Mouse (Mus musculus) neural tube, embryonic 15.5 days (tissue): Measurements from ENCODE around the gene Adgrl2. TPM values are rescaled to one million over a fixed set of nuclear protein-coding genes. Genes with fewer than 3 reads are reported as not detected.
A peak's percentile ranks its signal among the peaks of the same experiment; 100 is the strongest.

Source experiments
- ATAC-seq: fragments of 200-750 bp; cut with Nextera tagmentation; 2 replicates; pipeline ENCODE4 v1.8.0; 2017; ENCODE audit warnings: mild to moderate bottlenecking, moderate TSS enrichment, moderate library complexity; ENCODE audit not compliant: low FRiP score
- H3K27ac ChIP-seq: fragments of 300-500 bp; sonication (generic); replicated peaks from 2 replicates; pipeline ENCODE4 v1.5.1; 2015; ENCODE audit warnings: mild to moderate bottlenecking, inconsistent platforms
- H3K27me3 ChIP-seq: fragments of 300-500 bp; sonication (generic); replicated peaks from 2 replicates; pipeline ENCODE4 v1.6.1; 2015; ENCODE audit warnings: inconsistent platforms
- H3K36me3 ChIP-seq: fragments of 300-500 bp; sonication (generic); 2 replicates; pipeline ENCODE4 v1.6.1; 2015; ENCODE audit warnings: inconsistent platforms
- H3K4me1 ChIP-seq: fragments of 300-500 bp; sonication (generic); 2 replicates; pipeline ENCODE4 v1.6.1; 2015; ENCODE audit warnings: inconsistent platforms
- H3K4me2 ChIP-seq: fragments of 300-500 bp; sonication (generic); 2 replicates; pipeline ENCODE4 v1.6.1; 2015; ENCODE audit warnings: inconsistent platforms, mild to moderate bottlenecking, moderate library complexity
- H3K4me3 ChIP-seq: fragments of 300-500 bp; sonication (generic); replicated peaks from 2 replicates; pipeline ENCODE4 v1.5.1; 2015; ENCODE audit warnings: mild to moderate bottlenecking, inconsistent platforms
- H3K9ac ChIP-seq: fragments of 300-500 bp; sonication (generic); replicated peaks from 2 replicates; pipeline ENCODE4 v1.6.1; 2015; ENCODE audit warnings: mild to moderate bottlenecking, inconsistent platforms
- H3K9me3 ChIP-seq: fragments of 300-500 bp; sonication (generic); replicated peaks from 2 replicates; pipeline ENCODE4 v1.6.1; 2016; ENCODE audit warnings: inconsistent platforms
- WGBS: fragments of 180-500 bp; shearing (Covaris S2); methylation state at CpG from one replicate; pipeline ENCODE4 v1.1.7; 2015; ENCODE audit warnings: mixed read lengths; 5-methylcytosine and 5-hydroxymethylcytosine counted together
- polyA plus RNA-seq: library from polyadenylated mRNA; unstranded; fragments of >200 nt; fragmentation: Nextera tagmentation; extraction: Ambion mirVana; gene quantifications from 2 replicates; pipeline ENCODE4 v1.2.1, GENCODE M21; 2015

Adgrl2 gene
- polyA plus RNA-seq, 1 experiment from 2014 or later: 171 TPM

DNA sequence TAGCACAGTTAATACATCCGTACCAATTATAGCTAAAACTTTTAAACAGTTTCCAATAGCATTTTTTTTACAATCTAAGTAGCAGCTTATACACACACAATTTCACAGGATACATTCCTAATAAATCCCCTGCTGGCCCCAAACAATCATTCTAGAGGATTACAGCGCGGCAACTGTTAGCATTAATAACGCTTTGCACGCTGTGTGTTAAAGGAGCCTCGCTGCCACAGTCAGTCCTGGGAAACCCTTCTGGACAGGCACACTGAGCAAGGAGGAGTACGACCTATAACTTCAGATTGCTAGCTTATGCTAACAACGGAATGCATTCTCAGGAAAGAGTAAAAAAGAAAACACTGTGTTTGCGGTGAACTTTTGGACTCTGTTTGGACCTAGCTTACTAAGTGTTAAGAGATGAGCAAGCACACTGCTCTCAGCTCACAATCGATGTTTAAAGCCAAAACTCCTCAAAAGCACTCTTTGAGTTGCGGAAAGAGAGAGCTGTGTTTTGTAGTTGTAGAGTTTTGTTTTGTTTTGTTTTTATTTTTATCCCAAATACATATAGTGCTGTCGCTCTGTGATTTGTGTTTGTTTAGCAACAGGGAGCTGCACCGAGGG, 25.3 kb downstream of the Adgrl2 start:
- WGBS: 52% methylated on average over 13 of the region's 13 CpGs
- no peak overlapping the region; the same call in 1 of the 2 replicates for H3K4me2 ChIP-seq
- H3K4me1 ChIP-seq: peaks cover 38% of the 10 kb centered on the region
- no peaks in the 10 kb centered on the region for H3K27me3 ChIP-seq
- no peak overlapping the region for H3K4me3 ChIP-seq
- H3K27ac ChIP-seq: no peak overlapping the region
- H3K9me3 ChIP-seq: no peaks in the 10 kb centered on the region
- no peak for ATAC-seq
- no peak overlapping the region for H3K9ac ChIP-seq
- H3K36me3 ChIP-seq: no peaks in the 10 kb centered on the region

DNA sequence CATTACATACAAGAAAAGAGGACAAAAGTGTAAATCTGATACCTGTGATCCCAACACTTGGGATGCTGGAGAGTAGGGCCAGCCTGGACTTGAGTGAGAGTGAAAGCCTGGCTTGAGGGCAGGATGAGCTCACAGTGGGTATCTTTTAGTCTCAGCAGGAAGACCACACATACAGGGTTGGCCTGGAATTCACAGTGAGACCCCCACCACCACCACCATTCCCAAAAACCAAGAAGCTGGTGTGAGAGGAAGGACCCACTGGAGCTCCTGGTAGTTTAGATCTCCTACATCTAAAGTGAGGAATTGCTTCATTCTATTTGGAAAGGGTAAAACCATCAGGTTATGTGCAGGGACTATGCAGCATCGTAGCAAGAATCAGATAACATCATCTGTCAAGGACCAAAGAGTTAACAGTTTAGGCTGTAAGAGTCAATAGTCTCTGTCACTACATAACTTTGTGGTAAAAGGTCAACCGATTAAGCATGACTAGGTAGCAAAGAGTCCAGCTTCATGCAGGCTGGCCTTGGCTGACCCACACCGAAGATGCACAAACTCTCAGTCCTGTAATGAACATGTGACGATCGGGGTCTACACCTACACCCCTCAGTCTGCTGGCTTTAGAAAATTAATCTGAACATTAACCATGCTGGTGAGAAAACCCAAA, 26.8 kb downstream of the Adgrl2 start:
- Histone ChIP-seq H3K27me3 (no peaks in the 10 kb centered on the region), H3K27ac (no peak overlapping the region), H3K4me2 (no peak overlapping the region), H3K9ac (no peak overlapping the region), H3K4me3 (no peak overlapping the region), H3K36me3 (no peaks in the 10 kb centered on the region), H3K9me3 (no peaks in the 10 kb centered on the region), H3K4me1 (peaks cover 46% of the 10 kb centered on the region)
- 87% methylated on average over 5 of the region's 5 CpGs for whole genome bisulfite sequencing
- no peak for ATAC-seq

DNA sequence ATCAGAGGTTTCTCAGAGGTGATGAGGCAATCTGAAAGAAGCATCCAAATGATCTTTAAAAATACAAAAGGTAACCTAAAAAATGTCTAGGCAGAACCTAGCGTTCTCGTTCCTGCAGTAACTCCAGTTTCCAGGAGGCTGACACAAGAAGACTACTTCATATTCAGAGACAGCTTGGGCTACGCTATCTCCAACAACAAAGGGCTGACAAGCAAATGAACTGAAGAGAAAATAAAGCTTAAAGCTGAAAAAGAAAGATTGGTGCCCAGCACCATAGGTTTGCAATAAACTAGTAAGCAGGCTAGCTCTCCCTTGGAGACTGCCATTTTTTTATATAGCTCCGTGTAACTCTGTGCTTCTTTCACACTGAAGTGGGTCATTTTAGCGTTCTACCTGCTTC, 28.7 kb downstream of the Adgrl2 start:
- ATAC-seq: no peak
- H3K4me1 ChIP-seq: peaks cover 56% of the 10 kb centered on the region

DNA sequence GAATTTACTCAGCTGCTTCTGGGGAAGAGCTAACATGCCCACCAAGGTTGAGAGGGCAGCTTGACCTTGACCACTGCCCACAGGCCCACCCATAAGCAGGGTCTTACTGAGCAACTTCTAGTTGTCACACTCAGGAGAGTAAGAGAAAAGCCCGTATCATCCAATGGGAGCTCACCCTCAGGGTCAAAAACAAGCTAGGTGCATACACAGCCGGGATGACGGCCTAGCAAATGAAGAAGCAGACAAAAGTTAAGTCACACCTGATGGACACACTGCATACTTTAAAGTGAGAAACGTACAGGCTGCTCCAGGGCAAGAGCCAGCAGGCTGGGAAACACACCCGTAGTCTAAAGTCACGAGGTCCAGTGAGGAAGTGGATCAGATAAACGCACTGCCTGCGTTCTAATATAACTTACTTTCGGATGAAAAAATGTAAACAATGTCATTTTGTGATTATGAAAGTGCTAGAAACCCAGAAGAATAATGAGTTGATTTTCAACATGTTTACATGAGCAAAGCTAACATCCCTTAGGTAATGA, 29.5 kb downstream of the Adgrl2 start:
- Histone ChIP-seq H3K27ac (no peak overlapping the region), H3K4me3 (no peak overlapping the region), H3K4me1 (peaks cover 57% of the 10 kb centered on the region), H3K4me2 (no peak overlapping the region), H3K27me3 (no peaks in the 10 kb centered on the region), H3K9me3 (no peaks in the 10 kb centered on the region), H3K9ac (no peak overlapping the region), H3K36me3 (no peaks in the 10 kb centered on the region)
- no peak for ATAC-seq
- WGBS: 81% methylated on average over 9 of the region's 9 CpGs

More for the DNA sequence above, 28.7 kb downstream of the Adgrl2 start:
- no peaks in the 10 kb centered on the region for H3K27me3 ChIP-seq
- H3K9me3 ChIP-seq: no peaks in the 10 kb centered on the region
- no peak overlapping the region for H3K27ac ChIP-seq
- WGBS: 46% methylated on average over 5 of the region's 5 CpGs
- H3K36me3 ChIP-seq: no peaks in the 10 kb centered on the region
- no peak overlapping the region for H3K4me2 ChIP-seq
- no peak overlapping the region for H3K4me3 ChIP-seq
- H3K9ac ChIP-seq: no peak overlapping the region

DNA sequence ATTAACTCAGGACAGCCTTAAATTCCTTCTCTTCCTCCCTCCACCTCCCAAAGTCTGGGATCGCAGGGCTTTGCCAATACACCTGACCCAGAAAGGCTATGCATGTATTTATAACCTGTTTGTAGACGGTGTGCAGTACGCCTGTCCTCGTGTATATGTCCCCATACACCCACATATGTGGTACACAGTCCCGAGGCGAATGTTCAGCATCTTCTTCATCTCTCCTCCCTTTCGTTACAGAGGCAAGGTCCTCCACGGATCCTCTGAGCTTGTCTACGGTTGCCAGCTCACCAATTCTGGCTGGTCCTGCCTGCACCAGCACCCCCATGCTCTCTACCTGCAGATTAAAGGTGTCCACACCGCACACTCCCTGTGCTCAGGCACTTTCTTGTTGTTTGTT, 30.1 kb downstream of the Adgrl2 start:
- Histone ChIP-seq H3K27me3 (no peaks in the 10 kb centered on the region), H3K9ac (no peak overlapping the region), H3K4me3 (no peak overlapping the region), H3K27ac (no peak overlapping the region), H3K9me3 (no peaks in the 10 kb centered on the region), H3K4me2 (no peak overlapping the region), H3K4me1 (peaks cover 59% of the 10 kb centered on the region), H3K36me3 (no peaks in the 10 kb centered on the region)
- ATAC-seq: no peak
- 79% methylated on average over 10 of the region's 10 CpGs for WGBS

DNA sequence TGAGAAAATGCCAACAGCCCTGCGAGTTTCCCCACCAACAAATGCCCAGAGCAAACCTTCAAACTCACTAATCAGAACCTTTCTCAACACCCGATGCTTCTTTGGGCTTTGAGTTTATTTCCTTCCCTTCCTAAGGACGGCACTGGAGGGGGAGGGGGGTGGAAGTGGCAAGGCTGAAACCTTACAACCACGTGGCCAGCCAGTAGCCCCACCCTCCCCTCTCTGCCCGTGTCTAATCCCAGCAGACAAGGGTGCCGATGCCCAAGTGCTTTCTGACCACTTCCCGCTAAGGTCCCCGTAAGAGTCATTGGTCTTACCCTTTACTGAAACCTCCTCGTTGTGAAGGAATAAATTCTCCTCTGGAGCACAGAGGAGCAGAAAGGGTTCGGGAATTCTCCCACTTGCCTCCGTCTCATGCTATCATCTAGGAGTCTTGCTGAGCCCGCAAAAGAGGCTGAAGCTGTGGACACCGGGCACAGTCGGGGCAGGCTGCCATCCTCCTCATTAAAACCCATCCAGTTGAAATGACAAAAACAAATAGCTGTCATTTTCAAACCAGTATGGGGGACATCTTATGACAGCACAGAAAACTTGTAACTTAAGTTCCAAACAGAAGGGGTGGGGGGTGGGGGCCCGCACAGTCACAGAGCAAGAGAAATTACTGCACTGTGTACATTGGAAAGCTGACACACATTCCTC, 30.9 kb downstream of the Adgrl2 start:
- H3K4me1 ChIP-seq: peaks cover 54% of the 10 kb centered on the region
- H3K36me3 ChIP-seq: no peaks in the 10 kb centered on the region
- no peaks in the 10 kb centered on the region for H3K9me3 ChIP-seq
- H3K9ac ChIP-seq: peak overlapping the region; percentile 34; the same call in 1 of the 2 replicates
- peak overlapping the region; percentile 26 for H3K4me3 ChIP-seq
- H3K27ac ChIP-seq: no peak overlapping the region
- no peaks in the 10 kb centered on the region for H3K27me3 ChIP-seq
- H3K4me2 ChIP-seq: peak overlapping the region; percentile 56
- WGBS: 12% methylated on average over 15 of the region's 15 CpGs
- no peak for ATAC-seq

DNA sequence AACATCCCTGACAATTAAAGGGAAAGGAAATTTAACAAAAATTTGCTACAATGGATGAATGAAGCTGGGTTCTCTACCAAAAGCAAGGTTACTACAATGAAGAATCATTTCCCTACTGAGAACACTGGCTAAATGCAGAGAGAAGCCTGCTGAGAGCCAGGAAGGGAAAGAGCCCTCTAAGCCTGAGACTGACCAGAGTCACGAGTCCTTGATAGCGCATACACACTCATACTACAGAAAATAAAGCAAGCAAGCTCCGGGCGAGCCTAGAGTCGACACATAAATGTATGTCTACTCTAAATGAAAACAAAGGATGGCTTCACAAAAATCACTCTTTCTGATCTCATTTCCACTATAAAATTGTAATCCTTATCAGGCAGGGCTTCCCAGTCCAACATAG, 31.6 kb downstream of the Adgrl2 start:
- 49% methylated on average over 5 of the region's 5 CpGs for WGBS
- H3K9ac ChIP-seq: no peak overlapping the region; the same call in 1 of the 2 replicates

DNA sequence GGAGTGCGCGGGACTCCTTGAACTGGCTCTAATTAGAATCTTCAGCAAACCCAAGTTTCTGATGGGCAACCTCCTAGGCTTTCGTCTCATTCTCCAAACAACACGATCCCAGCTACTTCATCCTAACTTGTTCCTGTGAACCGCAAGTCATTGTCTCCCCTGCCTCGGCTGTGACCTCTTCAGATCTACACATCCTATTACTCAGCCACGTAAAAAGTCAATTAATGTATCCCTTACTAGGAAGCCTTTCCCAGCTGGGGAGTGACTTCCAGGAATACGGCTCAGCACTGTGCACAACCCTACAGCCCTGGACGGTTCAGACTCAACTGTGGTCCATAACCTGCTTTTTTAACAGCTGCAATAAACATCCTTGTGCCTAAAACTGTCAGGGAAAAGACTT, 32.2 kb downstream of the Adgrl2 start:
- H3K9ac ChIP-seq: no peak overlapping the region
- ATAC-seq: no peak
- no peaks in the 10 kb centered on the region for H3K9me3 ChIP-seq
- H3K4me1 ChIP-seq: peaks cover 54% of the 10 kb centered on the region
- H3K4me2 ChIP-seq: no peak overlapping the region
- H3K36me3 ChIP-seq: no peaks in the 10 kb centered on the region
- H3K27ac ChIP-seq: no peak overlapping the region
- no peak overlapping the region for H3K4me3 ChIP-seq
- 33% methylated on average over 9 of the region's 9 CpGs for WGBS
- no peaks in the 10 kb centered on the region for H3K27me3 ChIP-seq

More for the DNA sequence above, 31.6 kb downstream of the Adgrl2 start:
- no peak overlapping the region for H3K27ac ChIP-seq
- H3K36me3 ChIP-seq: no peaks in the 10 kb centered on the region
- no peaks in the 10 kb centered on the region for H3K9me3 ChIP-seq
- H3K4me1 ChIP-seq: peaks cover 54% of the 10 kb centered on the region
- no peak for ATAC-seq
- H3K4me2 ChIP-seq: peak overlapping the region; percentile 56
- H3K4me3 ChIP-seq: no peak overlapping the region
- H3K27me3 ChIP-seq: no peaks in the 10 kb centered on the region

DNA sequence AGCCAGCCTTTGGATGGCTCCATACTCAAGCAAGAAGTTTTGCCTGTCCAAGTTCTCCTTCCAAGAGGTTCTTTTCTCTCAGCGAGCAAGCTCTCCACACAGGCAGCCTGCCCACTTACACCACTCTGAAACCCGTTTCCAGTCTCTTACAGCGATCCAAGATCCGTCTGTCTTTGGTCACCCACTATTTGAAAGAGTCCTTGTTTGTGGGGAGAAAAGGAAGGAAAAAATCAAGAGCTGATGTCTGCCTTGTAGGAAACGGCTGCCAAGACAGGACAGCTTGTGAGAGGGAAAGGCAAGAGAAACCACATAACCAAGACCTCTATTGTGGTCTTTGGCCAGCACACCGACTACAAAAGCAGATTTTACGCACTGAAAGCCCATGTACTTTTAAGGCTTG, 33.5 kb downstream of the Adgrl2 start:
- Histone ChIP-seq H3K4me2 (no peak overlapping the region), H3K4me1 (peaks cover 54% of the 10 kb centered on the region), H3K27me3 (no peaks in the 10 kb centered on the region), H3K9ac (no peak overlapping the region), H3K36me3 (0 out of 2 replicates have a peak, but pooled peaks cover 3% of the 10 kb centered on the region), H3K4me3 (no peak overlapping the region), H3K27ac (0 out of 2 replicates have a peak overlapping the region, but pooled peaks have one; percentile 6), H3K9me3 (no peaks in the 10 kb centered on the region)
- 71% methylated on average over 7 of the region's 7 CpGs for WGBS
- ATAC-seq: no peak

DNA sequence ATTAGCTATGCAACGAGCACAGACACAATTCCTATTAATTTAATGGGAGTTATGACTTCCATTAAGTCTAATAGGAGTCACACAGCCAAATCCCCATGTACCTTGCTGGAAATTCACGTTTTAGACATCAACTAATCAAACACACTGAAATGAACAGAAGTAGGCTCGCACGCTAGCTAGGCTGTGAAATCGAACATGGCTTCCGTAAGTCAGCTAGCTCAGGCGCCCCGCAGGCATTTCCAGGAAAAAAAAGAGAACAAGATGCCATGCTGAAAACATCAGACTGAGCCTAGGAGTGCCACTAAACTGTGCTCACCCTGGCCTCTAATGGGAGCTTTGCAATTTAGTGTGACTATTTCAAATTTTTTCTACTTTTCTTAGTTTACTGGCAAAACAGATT, 40.6 kb downstream of the Adgrl2 start:
- Histone ChIP-seq H3K36me3 (0 out of 2 replicates have a peak, but pooled peaks cover 3% of the 10 kb centered on the region), H3K9me3 (no peaks in the 10 kb centered on the region), H3K27ac (no peak overlapping the region), H3K4me3 (no peak overlapping the region), H3K4me1 (peaks cover 39% of the 10 kb centered on the region), H3K4me2 (peak overlapping the region; percentile 4; the same call in 1 of the 2 replicates), H3K9ac (no peak overlapping the region), H3K27me3 (no peaks in the 10 kb centered on the region)
- whole genome bisulfite sequencing: 28% methylated on average over 8 of the region's 8 CpGs
- no peak; the same call in 1 of the 2 replicates for ATAC-seq

DNA sequence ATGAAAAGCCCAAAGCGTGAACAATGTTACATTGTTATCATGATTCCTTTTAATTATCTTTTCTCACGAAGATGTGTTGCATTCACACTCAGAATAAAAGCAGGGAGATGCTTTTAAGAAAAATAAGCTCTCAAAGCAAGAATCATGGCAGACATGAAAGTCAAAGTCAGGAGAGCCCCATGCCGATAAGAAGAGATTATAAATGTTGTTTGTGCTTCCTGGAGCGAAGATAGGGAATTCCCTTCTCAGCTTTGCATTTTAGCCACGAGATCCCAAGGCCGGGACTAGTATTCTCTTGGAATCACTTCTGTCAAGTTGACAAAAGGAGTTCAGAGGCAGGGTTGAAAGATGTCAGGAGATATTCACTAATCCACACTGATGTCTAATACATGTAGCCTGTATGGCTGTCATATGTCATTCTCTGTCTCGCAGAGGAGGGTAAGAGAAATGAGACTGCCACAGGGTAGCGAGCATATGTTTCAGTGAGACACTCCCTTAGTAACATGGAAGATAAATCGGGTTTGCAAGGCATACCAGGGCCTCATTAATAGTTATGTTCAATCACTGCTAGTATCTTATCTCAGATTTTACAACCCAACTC, 42.5 kb downstream of the Adgrl2 start:
- no peaks in the 10 kb centered on the region for H3K27me3 ChIP-seq
- no peak for ATAC-seq
- no peak overlapping the region for H3K4me3 ChIP-seq
- H3K4me1 ChIP-seq: peaks cover 50% of the 10 kb centered on the region
- 0 out of 2 replicates have a peak, but pooled peaks cover 3% of the 10 kb centered on the region for H3K36me3 ChIP-seq
- H3K9ac ChIP-seq: no peak overlapping the region
- 24% methylated on average over 9 of the region's 9 CpGs for WGBS
- no peak overlapping the region for H3K4me2 ChIP-seq
- no peak overlapping the region; the same call in 1 of the 2 replicates for H3K27ac ChIP-seq
- H3K9me3 ChIP-seq: no peaks in the 10 kb centered on the region
